Mouse (Mus musculus) ES-CJ7 (cell line): ENCODE measurements around the gene Galnt3.
A peak's percentile ranks its signal among the peaks of the same experiment; 100 is the strongest.

Experiments used
- DNase-seq: peaks from one replicate; pipeline ENCODE4 v3.0.0; 2011; ENCODE audit warnings: low read depth, low spot score

Gene Galnt3

DNA sequence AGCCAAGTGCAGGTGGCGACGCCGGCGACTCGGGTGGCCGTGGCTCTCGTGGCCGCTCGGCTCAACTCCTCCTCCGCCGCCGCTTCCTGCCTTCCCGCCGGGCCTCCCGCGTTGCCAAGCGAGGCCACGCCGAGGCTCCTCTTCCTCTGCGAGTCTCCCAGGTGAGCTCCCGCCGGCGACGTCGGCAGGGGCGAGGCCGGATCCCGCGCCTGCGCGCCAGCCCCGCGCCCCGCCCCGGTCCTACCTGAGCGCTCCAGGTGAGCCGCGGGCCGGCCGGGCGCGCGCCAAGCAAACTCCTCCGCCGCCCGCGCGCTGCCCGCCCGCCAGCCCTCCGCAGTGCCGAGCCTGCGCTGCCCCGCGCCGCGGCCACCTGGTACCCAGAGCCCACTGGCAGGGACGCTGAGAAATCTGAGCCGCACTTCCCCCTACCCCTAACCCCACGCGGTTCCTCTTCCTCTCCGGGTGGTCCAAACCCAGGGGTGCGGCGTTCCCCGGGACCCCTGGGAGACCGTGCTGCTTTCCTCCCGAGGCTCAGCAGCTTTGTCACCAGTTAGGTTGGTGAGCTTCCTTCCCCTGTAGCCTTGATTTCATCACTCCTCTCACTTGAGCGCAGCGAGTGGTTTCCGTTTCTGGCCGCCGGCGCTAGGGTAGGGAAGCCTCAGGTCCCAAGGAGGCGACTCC, at the start of gene Galnt3:
Galnt3 (minus strand) TSS at position 404 of the 681 bp plus-strand sequence.
- peak; percentile 30 for DNase-seq

DNA sequence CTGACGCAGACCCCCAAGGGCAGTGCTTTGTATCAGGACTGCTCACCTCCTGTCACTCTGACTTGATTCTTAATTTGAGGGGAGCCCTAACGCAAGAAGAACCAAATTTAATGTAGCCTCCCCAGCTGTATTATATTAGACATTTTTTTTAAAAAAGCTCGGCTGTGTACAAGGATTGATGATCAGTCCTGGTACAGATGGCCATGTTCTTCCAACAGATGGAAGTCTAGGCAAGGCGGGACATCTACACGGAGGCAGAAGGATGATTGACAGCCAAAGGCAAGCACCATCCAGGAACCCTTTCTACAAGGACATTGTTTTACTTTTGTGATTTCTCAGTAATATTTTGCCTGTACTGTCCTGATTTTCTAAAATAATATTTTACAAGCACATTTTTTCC, 48.3 kb upstream of the Galnt3 start:
- DNase-seq, result no peak

DNA sequence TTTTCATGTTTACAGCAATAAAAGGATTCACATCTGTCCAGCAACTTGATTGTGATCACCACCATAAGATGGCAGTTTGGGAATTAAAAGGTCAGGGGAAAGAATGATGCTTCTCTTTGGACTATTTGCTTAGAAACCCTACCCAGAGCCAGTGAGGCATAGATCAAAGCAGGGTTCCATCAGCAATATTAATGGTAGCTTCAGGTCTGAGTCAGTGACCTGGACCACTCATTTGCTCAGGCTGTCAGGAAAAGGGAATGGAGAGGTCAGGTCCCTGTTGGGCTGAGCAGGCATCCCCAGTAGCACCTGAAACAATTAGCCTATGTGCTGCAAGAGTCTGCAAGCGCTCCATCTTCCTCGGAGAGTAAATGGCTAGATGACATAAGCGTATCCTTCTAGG, 46.8 kb upstream of the Galnt3 start:
- no peak for DNase-seq

DNA sequence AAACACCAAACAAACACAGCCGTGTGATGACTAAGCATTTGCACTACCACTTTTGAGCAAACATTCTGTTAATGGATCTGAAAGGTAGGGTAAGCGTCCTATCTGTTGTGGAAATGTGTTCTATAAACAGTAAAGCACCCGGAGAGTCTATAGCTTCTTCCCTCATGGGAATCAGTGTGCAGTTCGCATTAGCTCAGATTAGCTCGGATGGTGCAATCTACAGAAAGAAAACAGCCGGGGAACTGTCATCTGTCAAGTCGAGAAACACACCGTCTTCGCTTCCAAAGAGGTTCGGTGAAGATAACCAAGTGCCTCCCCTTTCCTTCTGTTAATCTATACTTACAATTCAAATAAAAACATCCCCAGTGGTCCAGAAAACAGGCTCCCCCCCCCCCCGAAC, 45.9 kb upstream of the Galnt3 start:
- DNase-seq, result no peak

DNA sequence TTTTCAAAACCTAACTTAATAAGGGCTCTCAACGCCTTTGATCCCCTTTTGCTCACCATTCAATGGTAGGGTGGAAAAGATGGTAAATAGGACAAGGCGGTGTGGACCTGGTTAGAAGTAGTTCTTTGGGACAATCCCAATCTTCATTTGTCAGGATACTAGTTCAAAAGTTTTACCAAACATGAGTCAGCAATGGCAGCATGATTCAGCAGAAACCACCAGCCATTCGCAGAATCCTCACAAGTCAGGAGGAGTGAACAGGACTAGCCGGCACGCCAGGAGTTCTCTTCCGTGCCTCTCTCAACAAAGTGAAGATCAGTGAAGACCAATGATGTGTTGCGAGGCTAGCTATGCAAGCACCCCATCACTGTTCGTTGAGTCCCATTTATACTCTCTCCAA, 40.2 kb upstream of the Galnt3 start:
- no peak for DNase-seq

DNA sequence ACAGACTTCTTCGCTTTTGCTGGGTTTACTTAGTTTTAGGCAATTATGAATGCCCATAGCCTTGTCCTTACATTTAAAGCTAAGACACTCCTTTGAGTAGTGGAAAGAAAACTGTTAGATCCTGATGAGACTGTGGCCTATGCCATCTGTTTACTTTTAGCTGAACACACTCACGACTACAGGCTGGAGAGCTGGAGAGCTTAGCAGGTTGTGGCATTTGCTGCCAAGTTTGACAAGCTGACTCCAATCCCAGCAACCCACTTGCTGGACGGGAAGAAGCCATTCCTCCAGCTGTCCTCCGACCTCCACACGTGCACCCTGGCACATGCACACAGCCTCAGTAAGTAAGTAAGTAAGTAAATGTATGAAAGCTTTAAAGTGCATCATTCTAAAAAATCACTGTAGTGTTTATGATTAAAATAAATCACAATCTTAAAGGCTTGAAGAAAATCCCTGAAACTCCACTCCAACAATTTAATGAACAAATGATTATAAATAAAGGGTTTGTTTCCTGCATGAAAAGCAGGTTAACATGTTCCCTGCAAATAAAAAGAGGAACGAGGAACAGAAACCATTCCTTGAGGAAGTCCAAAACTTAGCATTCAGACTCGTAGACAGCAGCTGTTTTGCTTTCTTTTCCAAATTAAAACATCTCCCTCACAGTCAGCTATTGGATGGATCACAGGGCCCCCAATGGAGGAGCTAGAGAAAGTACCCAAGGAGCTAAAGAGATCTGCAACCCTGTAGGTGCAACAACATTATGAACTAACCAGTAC, 33.5 kb upstream of the Galnt3 start:
- DNase-seq, result no peak

DNA sequence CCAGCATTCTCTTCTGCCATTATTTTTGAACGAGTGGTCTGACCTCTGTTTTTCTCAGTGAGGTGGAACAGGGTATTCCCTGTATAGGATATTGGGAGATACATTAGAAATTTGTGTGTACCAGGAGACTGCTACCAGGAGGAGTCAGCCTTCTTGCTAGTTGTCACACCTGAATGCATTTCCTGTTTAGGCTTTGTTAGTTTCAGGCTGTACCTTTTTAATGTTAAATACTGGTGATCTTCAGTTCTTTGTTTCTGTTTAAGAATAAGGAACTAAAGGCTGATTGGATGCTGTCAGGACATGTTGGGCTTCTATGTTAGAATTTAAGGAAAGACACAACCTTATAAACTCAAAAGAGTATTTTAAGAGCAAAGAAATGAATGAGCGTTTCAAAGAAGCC, 26.6 kb upstream of the Galnt3 start:
- DNase-seq, result peak; percentile 65

DNA sequence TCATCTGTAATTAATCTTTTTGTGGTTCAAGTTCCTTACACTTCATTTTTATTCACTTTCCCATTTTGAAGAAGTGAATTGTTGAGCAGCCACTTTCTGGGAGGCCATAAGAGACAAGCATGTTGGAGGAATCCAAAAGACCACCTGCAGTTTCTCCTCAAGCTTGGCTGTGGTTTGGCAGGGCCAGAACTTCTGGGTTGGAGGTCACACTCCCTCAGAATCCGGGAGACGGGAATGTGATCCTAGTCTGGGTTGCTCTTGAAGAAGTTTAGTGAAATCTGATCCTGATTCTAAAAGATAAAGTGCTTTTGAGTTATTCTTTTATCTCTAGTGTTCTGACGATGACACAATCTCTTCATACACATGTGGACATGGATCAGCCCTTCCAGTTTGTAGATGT, 25.7 kb upstream of the Galnt3 start:
- DNase-seq, result no peak

DNA sequence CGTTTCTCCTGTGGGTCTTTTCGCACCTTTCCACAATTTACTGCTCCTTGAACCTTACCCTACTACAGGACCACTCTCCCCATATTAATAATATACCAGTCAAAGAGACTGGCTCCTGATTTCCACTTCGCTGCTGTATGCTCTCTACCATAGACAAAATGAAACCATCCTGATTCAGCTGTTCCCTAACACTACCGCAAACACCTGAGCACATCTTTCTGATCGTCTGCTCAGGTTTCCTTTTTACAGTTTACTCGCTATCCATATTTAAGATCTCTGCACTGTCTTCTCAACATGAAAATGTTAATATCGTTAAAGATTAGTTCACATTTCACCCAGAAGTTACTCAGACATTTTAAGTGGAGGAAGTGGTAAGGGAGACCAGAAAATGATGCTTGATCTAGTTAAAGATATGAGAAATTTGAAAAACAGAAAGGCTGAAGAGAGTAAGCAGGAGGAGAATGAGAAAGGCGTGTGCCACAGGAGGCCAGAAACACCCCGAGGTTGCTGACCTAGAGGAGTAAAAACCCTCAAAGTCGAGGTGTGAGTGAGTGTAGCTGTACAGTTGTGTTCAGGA, 23.9 kb upstream of the Galnt3 start:
- DNase-seq, result no peak

DNA sequence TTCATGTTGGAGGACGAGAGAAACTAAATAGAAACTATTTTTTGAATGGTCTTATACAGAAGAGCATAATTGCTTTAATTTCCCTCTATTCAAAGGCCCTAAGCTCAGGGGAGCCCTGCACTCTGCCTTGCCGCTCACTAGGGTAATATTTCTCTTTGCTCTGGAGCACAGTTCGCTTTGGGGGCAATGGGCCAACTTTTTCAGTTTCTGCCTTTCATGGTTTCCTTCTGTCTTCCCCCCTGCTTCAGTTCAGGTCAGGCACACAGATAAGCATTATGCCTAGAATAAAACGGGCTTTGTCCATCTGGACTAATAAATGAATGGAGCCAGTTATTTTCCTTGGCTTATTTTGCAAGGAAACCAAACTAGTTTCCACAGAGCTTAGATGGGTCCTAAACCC, 21.7 kb upstream of the Galnt3 start:
- DNase-seq, result no peak

DNA sequence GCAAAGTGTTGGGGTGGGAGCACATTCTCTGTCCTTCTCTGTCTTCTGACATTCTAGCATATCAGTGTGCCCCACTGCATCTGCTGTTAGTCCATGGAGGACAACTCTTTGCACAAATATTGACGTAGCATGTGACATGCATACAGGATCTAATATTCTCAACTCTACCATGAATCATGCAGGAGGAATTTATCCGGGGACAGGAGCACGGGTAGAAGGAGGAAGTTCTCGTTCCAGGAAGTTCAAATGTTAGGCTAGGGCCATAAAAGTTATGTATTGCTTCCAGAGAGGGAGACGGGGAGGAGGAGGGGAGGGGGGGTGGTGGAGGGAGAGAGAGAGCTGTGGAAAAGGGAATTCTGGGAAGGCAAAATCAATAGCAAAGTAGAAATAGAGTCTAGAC, 20.0 kb upstream of the Galnt3 start:
- DNase-seq, result no peak

DNA sequence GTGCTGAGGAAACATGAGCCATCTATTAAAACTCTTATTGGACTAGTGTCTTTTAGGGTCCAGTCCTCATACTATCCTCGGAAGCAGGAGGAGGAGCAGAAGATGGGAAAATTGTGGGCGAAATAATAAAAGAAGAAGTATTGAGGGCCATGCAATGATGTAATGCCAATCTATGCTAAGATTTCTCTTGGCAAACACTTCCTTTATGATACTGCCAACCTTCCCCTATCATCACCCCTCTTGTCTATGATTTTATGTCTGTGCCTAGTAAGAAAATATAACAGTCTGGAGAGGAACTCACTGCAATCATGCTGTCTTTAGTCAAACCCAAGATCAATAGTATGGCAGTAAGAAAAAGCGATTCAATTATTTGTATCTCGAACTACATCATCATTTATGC, 18.5 kb upstream of the Galnt3 start:
- DNase-seq, result no peak

DNA sequence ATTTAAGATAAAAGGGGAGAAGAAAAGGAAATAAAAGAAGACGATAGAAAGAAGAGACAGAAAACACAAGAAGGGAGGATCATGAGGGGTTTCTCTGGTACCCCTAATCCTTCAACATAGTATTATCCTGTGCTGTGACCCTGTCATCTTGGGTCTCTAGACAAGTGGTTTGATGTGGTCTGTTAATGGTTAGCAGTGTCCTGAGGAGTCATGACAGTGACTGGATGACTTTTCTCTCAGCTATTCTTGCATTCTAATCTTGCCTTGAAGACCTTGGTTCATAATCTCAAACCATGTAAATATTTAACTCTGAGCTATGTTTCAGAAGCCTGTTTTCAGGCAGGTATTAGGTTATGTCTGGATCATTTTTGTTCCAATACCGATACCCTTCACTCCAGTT, 17.9 kb upstream of the Galnt3 start:
- no peak for DNase-seq

DNA sequence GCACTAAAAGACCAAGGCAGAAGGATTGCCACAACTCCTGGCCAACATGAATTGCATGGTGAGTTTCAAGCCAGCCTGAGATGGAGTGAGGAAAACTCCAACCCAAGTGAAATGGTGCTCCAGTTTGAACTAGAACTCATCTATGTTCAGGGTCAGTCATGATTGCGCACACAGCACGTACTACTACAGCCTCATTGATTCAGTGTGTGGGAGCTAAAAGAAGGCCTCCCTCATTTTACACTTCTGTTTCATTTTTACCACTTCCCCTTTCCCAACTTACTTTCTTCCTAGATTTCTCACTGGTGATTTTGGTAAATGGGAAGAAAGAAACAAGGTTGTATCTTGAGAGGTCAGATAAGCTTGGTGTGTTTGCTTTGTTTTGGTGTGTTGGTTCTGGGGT, 17.5 kb upstream of the Galnt3 start:
- no peak for DNase-seq

DNA sequence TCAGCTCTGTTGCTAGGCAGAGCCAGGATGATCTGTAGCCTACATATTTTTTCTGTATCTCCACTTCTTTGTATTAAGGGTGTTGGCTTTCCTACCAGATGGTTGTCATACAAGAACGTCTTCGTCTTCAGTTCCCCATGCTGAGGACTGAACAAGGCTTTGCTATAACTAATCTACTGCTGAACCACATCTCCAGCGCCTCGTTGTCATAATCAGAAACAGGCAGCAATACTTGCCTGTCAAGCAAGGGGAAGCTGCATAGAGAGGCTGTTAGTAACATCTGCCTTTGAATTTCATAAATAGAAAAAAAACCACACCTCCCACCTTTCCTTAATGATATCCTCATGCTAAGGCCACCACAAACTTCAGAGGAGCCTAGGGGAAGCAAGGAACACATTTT, 15.5 kb upstream of the Galnt3 start:
- no peak for DNase-seq

DNA sequence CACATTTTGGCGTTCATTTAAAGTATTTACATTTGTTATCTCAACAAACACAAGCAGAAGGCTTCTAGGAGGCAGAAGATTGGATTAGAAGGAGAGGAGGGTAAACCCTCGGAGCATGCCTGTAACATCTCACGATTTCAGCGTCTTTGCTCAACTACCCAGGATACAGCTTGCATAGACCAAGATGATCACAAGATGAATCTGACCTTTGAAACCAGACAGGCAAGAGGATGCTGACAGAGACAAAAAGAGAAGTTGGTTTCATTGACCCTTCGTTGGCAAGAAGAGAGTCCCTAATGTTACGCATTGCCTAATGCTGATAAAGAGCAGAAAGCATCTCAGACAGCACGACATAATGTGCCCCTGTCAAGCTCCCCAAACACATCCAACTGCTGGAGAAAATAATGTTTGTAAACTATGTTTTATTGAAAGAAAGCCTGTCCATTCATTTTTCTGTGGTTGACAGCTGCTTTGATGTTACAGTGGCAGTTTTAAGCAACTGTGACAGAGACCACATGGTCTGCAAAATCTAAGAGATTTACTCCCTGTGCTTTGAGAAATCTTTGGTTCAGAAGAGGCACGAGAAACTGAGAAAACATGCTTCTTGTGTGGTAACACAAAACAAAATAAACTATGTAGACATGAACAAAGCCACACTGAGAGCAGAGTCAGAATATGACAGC, 7.2 kb upstream of the Galnt3 start:
- no peak for DNase-seq

DNA sequence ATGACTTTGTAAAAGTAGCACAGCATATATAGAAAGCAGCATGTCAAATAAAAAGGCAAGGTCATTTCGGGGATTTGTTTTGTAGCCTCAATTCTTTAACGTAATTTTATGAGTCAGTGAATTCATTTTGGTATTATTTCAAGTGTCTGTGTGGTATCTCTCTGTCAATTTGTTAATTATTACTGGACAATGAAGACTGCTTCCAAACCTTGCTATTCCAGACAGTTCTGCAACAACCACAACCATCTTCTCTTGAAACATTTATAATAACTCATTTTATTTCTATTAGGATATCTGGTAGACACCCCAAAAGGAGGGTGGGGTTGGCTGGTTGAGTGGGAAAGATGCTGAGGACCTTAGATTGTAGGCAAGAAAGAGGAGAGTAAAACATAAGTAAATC, 4.1 kb upstream of the Galnt3 start:
- DNase-seq, result no peak

DNA sequence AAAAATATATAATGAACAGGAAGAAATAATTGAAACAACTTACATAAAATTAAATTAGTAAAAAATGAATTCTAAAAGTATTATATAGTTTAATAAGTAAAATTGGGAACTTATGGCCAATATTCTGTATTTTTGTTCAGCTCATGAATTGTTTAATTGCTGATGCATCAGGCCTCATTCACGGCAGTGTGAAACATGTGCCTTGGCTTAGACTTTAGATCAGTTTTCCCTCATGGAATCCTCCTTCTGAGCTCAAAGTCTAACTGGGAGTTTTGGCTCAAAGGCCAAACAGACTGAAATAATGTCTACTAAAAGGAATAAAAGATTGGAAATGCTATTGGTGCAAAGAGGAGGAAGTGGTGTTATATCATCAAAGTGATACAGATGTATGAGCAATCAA, 2.7 kb upstream of the Galnt3 start:
- no peak for DNase-seq

DNA sequence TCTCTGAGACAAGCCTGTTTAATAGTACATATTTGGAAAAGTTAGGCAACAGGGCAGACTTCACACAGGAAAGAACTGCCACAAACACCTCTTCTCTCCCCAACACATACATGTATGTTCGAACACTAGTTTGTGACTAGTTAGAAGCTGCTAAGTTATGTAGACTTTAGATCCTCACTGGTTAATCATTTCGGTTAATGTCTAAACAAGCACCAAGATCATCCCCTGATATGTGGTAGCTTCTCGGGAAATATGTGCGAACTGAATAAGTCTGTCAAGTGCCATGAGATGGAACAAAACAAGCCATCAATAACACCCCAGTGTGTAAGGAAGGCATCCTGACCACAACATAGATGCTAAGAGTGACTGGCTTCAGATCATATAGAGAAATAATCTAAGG, 2.1 kb upstream of the Galnt3 start:
- no peak for DNase-seq

DNA sequence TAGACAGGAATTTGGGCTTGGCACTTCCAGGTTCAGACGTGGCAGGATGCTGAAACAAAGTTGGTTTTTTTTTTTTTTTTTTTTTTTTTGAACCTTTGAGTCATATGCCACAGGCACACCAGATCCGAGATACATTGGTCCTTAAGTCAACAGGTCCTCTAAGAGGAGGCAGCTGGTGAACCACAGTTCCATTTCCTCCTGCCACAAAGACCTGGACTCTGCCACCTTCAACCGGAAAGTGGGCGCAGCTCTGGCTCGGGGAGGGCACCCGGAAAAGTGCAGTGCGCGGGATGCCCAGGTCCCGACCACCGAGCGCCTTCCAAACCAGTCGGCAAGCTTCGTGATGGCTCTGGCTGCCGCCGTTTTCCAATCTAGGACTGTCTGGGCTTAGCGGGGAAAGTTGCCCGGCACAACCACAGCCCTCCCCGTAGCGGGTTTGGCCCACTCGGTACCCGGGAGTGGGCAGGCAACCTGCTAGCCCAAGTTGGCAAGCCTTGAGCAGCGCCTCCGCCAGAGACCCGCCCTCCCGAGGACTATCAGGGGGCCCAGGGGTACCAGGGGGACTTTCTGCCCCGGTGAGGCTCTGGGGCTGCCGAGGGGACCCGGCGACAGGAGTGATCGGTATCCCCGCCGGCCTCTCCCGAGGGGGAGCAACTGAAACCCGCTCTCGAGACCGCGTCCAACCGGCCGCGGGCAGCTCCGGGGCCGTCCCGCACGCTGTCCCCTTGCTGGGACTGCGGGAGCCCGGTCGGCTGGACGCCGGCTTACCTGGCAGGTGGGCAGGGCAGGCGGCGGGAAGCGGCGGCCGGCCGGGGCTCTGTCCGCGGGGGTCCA, 821 bp downstream of the Galnt3 start:
- peak; percentile 8 for DNase-seq

DNA sequence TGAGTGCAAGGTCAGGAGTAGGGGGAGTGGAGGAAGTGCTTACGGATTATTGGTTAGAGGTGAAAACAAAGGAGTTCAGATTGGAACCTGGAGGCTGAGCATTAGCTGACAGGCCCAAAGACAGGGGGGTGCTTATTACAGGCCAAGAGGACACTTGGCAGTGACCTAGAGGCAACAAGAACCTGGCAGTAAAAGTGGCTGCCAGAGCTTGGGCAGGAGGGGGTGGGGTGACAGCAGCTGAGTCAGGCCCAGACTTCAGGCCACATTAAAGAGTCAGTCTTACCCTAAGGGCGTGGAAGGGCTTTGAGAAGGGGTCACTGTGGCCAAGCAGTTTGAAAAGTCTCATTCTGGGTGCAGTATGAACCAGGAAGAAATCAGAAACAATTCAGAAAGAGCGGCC, 7.1 kb downstream of the Galnt3 start:
- DNase-seq, result no peak
